Mouse (Mus musculus): ENCODE measurements around the gene Sptssa. TPM values are rescaled to one million over a fixed set of nuclear protein-coding genes. Genes with fewer than 3 reads are reported as not detected.
A peak's percentile ranks its signal among the peaks of the same experiment; 100 is the strongest.

Sptssa gene
- 232 and 235 TPM in 2 replicates for polyA plus RNA-seq (2015; fragmentation: Nextera tagmentation; extraction: Ambion mirVana)

GRCm38 (mm10) chr12:54656396-54657171 lies at the start of gene Sptssa:
Gene Sptssa, minus strand, starts transcription at chr12:54656573.
- H3K27me3 ChIP-seq (ENCODE audit: insufficient read depth, low read length), result no peaks in the 10 kb centered on the region
- WGBS, result 8% methylated on average over 53 of the region's 53 CpGs
- H3K4me3 ChIP-seq (replicated peaks; ENCODE audit: low read depth, low read length), result peak within 1 kb of the TSS; percentile 77
- no peaks in the 10 kb centered on the region for H3K9me3 ChIP-seq (replicated peaks; ENCODE audit: low read length)
- H3K4me1 ChIP-seq (replicated peaks; ENCODE audit: insufficient read depth, low read length), result peaks cover 16% of the 10 kb centered on the region; the same call in 1 of the 2 replicates
- 0 out of 2 replicates have a peak, but pooled peaks have one; percentile 3 for TF ChIP-seq CTCF (IDR thresholded peaks at IDR 0.05; ENCODE audit: low read depth)
- DNase-seq (ENCODE audit: low spot score) (peak; percentile 98), ATAC-seq (replicated peaks; ENCODE audit: low FRiP score, low read depth) (peak; percentile 99)
- H3K27ac ChIP-seq, result peak within 1 kb of the TSS; percentile 90
- peak within 1 kb of the TSS; percentile 63 for H3K4me2 ChIP-seq (ENCODE audit: low read length)
- H3K36me3 ChIP-seq (ENCODE audit: insufficient read depth, low read length), result no peaks in the 10 kb centered on the region
- H3K9ac ChIP-seq (ENCODE audit: low read depth, low read length), result peak within 1 kb of the TSS; percentile 88

- WGBS, result 56% methylated on average over 7 of the region's 7 CpGs
- TF ChIP-seq CTCF (IDR thresholded peaks at IDR 0.05; ENCODE audit: low read depth), result no peak
- H3K4me3 ChIP-seq (replicated peaks; ENCODE audit: low read depth, low read length), result no peak overlapping the region
- H3K9me3 ChIP-seq (replicated peaks; ENCODE audit: low read length), result no peaks in the 10 kb centered on the region
- H3K4me1 ChIP-seq (replicated peaks; ENCODE audit: insufficient read depth, low read length), result no peaks in the 10 kb centered on the region
- H3K27ac ChIP-seq, result no peak overlapping the region
- DNase-seq (ENCODE audit: low spot score) (no peak), ATAC-seq (replicated peaks; ENCODE audit: low FRiP score, low read depth) (no peak)
- no peak overlapping the region for H3K4me2 ChIP-seq (ENCODE audit: low read length)
- H3K9ac ChIP-seq (ENCODE audit: low read depth, low read length), result no peak overlapping the region
- H3K27me3 ChIP-seq (ENCODE audit: insufficient read depth, low read length), result no peaks in the 10 kb centered on the region
- no peaks in the 10 kb centered on the region for H3K36me3 ChIP-seq (ENCODE audit: insufficient read depth, low read length)
Measured at GRCm38 (mm10) chr12:54699394-54699793, 43.0 kb upstream of the Sptssa start.

- 42% methylated on average over 6 of the region's 6 CpGs for WGBS
- no peak for DNase-seq (ENCODE audit: low spot score)
- H3K27ac ChIP-seq, result no peak overlapping the region
Measured at GRCm38 (mm10) chr12:54697791-54698250, 41.4 kb upstream of the Sptssa start.

GRCm38 (mm10) chr12:54697003-54697597 lies 40.7 kb upstream of the Sptssa start:
- ATAC-seq (replicated peaks; ENCODE audit: low FRiP score, low read depth), result peak; percentile 29
- peak; percentile 61 for DNase-seq (ENCODE audit: low spot score)
- WGBS, result 4% methylated on average over 7 of the region's 7 CpGs

More at GRCm38 (mm10) chr12:54697791-54698250, 41.4 kb upstream of the Sptssa start:
- Histone ChIP-seq H3K4me2 (ENCODE audit: low read length) (no peak overlapping the region), H3K4me1 (replicated peaks; ENCODE audit: insufficient read depth, low read length) (no peaks in the 10 kb centered on the region), H3K4me3 (replicated peaks; ENCODE audit: low read depth, low read length) (no peak overlapping the region), H3K9ac (ENCODE audit: low read depth, low read length) (no peak overlapping the region), H3K27me3 (ENCODE audit: insufficient read depth, low read length) (no peaks in the 10 kb centered on the region), H3K9me3 (replicated peaks; ENCODE audit: low read length) (no peaks in the 10 kb centered on the region), H3K36me3 (ENCODE audit: insufficient read depth, low read length) (no peaks in the 10 kb centered on the region)
- ATAC-seq (replicated peaks; ENCODE audit: low FRiP score, low read depth), result no peak
- no peak for TF ChIP-seq CTCF (IDR thresholded peaks at IDR 0.05; ENCODE audit: low read depth)

GRCm38 (mm10) chr12:54696242-54697002 lies 40.0 kb upstream of the Sptssa start:
- Histone ChIP-seq H3K4me3 (replicated peaks; ENCODE audit: low read depth, low read length) (peak overlapping the region; percentile 73), H3K4me1 (replicated peaks; ENCODE audit: insufficient read depth, low read length) (no peaks in the 10 kb centered on the region), H3K4me2 (ENCODE audit: low read length) (peak overlapping the region; percentile 85), H3K9me3 (replicated peaks; ENCODE audit: low read length) (no peaks in the 10 kb centered on the region), H3K27me3 (ENCODE audit: insufficient read depth, low read length) (no peaks in the 10 kb centered on the region), H3K27ac (peak overlapping the region; percentile 98), H3K36me3 (ENCODE audit: insufficient read depth, low read length) (peaks cover 6% of the 10 kb centered on the region; the same call in 1 of the 2 replicates), H3K9ac (ENCODE audit: low read depth, low read length) (peak overlapping the region; percentile 88)
- ATAC-seq (replicated peaks; ENCODE audit: low FRiP score, low read depth) (peak; percentile 86), DNase-seq (ENCODE audit: low spot score) (peak; percentile 98)
- no peak for TF ChIP-seq CTCF (IDR thresholded peaks at IDR 0.05; ENCODE audit: low read depth)
- WGBS, result under 1% methylated on average over 32 of the region's 32 CpGs

More at GRCm38 (mm10) chr12:54697003-54697597, 40.7 kb upstream of the Sptssa start:
- no peak overlapping the region for H3K9ac ChIP-seq (ENCODE audit: low read depth, low read length)
- H3K9me3 ChIP-seq (replicated peaks; ENCODE audit: low read length), result no peaks in the 10 kb centered on the region
- H3K27me3 ChIP-seq (ENCODE audit: insufficient read depth, low read length), result no peaks in the 10 kb centered on the region
- no peak overlapping the region for H3K4me3 ChIP-seq (replicated peaks; ENCODE audit: low read depth, low read length)
- H3K4me2 ChIP-seq (ENCODE audit: low read length), result no peak overlapping the region
- H3K36me3 ChIP-seq (ENCODE audit: insufficient read depth, low read length), result peaks cover 2% of the 10 kb centered on the region; the same call in 1 of the 2 replicates
- TF ChIP-seq CTCF (IDR thresholded peaks at IDR 0.05; ENCODE audit: low read depth), result no peak; the same call in 1 of the 2 replicates
- no peak overlapping the region for H3K27ac ChIP-seq
- H3K4me1 ChIP-seq (replicated peaks; ENCODE audit: insufficient read depth, low read length), result no peaks in the 10 kb centered on the region
